Mouse (Mus musculus): ENCODE results near the gene Ino80b. TPM values are rescaled to one million over a fixed set of nuclear protein-coding genes. Genes with fewer than 3 reads are reported as not detected.

The Ino80b gene
- polyA plus RNA-seq, 1 experiment from 2014 or later, result 6.3 TPM

- peaks cover 25% of the 10 kb centered on the region for H3K36me3 ChIP-seq
- peaks cover 28% of the 10 kb centered on the region for H3K4me1 ChIP-seq (replicated peaks)
- ATAC-seq (ENCODE audit: low read depth) (peak; percentile 70), DNase-seq (peak; percentile 73)
- no peaks in the 10 kb centered on the region for H3K9me3 ChIP-seq (replicated peaks)
- H3K27ac ChIP-seq, result peak overlapping the region; percentile 85
- peak overlapping the region; percentile 90 for H3K9ac ChIP-seq
- under 1% methylated on average over 74 of the region's 74 CpGs for WGBS (ENCODE audit: insufficient replicate concordance)
- peak overlapping the region; percentile 99 for H3K4me2 ChIP-seq
- H3K4me3 ChIP-seq (replicated peaks), result peak overlapping the region; percentile 81
- peaks cover 11% of the 10 kb centered on the region; the same call in 1 of the 2 replicates for H3K27me3 ChIP-seq
These were observed 23.3 kb downstream of the Ino80b start for GRCm38 (mm10) chr6:83101688-83102556.

DNA sequence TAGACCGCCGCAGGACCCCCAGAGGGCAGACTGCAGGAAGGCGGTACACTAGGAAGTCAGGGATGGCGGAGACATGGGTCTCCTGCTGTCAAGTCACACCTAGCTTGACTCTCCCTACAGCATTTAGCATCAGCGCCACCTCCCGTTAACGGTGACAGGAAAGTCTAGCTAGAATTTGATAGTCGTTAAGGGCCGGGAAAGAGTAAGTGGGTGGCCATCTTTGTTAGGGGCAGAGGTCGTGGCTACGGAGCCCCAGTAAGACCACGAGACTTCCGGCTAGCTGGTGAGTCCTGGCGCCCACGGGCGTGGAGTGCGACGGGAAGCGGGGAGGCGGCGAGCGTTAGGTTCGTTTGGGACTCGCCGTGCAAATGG is 23.9 kb downstream of the Ino80b start, which contains the start of the genes Ccdc142 and Gm42688:
Ccdc142 (plus strand) TSS at position 286 of the 372 bp plus-strand sequence.
Gm42688 (plus strand) TSS at position 302 of the 372 bp plus-strand sequence.
- Histone ChIP-seq H3K27ac (peak within 1 kb of the TSS; percentile 85), H3K4me2 (peak within 1 kb of the TSS; percentile 99), H3K9ac (peak within 1 kb of the TSS; percentile 90), H3K36me3 (peaks cover 21% of the 10 kb centered on the region), H3K27me3 (peaks cover 14% of the 10 kb centered on the region), H3K4me1 (replicated peaks) (peaks cover 27% of the 10 kb centered on the region), H3K4me3 (replicated peaks) (peak within 1 kb of the TSS; percentile 81), H3K9me3 (replicated peaks) (no peaks in the 10 kb centered on the region)
- DNase-seq (peak; percentile 82), ATAC-seq (ENCODE audit: low read depth) (peak; percentile 81)
- 2% methylated on average over 25 of the region's 25 CpGs for WGBS (ENCODE audit: insufficient replicate concordance)

DNA sequence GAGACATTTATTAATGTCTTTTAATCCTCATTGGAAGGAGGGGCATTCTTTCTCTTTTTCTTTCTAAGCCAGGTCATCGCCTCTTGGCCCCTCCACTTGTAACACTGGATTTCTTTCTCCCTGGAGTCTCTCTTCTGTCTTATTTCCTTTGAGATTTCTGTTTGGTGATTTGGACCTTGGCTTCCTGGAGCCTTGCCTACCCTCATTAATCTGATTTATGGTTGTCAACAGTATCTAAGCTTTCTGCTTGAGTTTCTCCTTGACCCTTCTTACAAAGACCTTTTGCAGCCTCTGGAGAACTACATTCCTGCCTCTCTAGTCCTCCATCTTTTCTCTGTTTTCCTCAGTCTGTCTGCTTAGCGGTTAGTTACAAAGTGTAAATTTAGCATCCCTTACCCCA is 26.8 kb downstream of the Ino80b start:
- H3K4me2 ChIP-seq, result no peak overlapping the region
- H3K9me3 ChIP-seq (replicated peaks), result peaks cover 3% of the 10 kb centered on the region; the same call in 1 of the 2 replicates
- H3K27ac ChIP-seq, result no peak overlapping the region
- no peak overlapping the region for H3K4me3 ChIP-seq (replicated peaks)
- 0 out of 2 replicates have a peak, but pooled peaks cover under 1% of the 10 kb centered on the region for H3K36me3 ChIP-seq
- ATAC-seq (ENCODE audit: low read depth), result no peak
- peaks cover 27% of the 10 kb centered on the region for H3K27me3 ChIP-seq
- H3K9ac ChIP-seq, result no peak overlapping the region
- peaks cover 25% of the 10 kb centered on the region for H3K4me1 ChIP-seq (replicated peaks)
- DNase-seq, result no peak
- 73% methylated on average over 2 of the region's 2 CpGs for WGBS (ENCODE audit: insufficient replicate concordance)

GRCm38 (mm10) chr6:83095968-83096367 is 29.3 kb downstream of the Ino80b start:
- ATAC-seq (ENCODE audit: low read depth), result no peak
- WGBS (ENCODE audit: insufficient replicate concordance), result 39% methylated on average over 6 of the region's 6 CpGs
- Histone ChIP-seq H3K4me2 (no peak overlapping the region), H3K4me1 (replicated peaks) (peaks cover 4% of the 10 kb centered on the region), H3K36me3 (no peaks in the 10 kb centered on the region), H3K27ac (no peak overlapping the region), H3K9me3 (replicated peaks) (peaks cover 3% of the 10 kb centered on the region; the same call in 1 of the 2 replicates), H3K9ac (no peak overlapping the region), H3K4me3 (replicated peaks) (no peak overlapping the region), H3K27me3 (peaks cover 43% of the 10 kb centered on the region)
- DNase-seq, result no peak

GRCm38 (mm10) chr6:83092416-83093127 is 32.7 kb downstream of the Ino80b start:
- peaks cover 3% of the 10 kb centered on the region; the same call in 1 of the 2 replicates for H3K9me3 ChIP-seq (replicated peaks)
- no peak overlapping the region for H3K27ac ChIP-seq
- no peak for ATAC-seq (ENCODE audit: low read depth)
- 18% methylated on average over 6 of the region's 6 CpGs for WGBS (ENCODE audit: insufficient replicate concordance)
- no peaks in the 10 kb centered on the region for H3K36me3 ChIP-seq
- H3K4me2 ChIP-seq, result no peak overlapping the region
- no peak overlapping the region for H3K4me3 ChIP-seq (replicated peaks)
- no peak for DNase-seq
- H3K9ac ChIP-seq, result no peak overlapping the region
- H3K4me1 ChIP-seq (replicated peaks), result peaks cover 3% of the 10 kb centered on the region; the same call in 1 of the 2 replicates
- H3K27me3 ChIP-seq, result peaks cover 68% of the 10 kb centered on the region

DNA sequence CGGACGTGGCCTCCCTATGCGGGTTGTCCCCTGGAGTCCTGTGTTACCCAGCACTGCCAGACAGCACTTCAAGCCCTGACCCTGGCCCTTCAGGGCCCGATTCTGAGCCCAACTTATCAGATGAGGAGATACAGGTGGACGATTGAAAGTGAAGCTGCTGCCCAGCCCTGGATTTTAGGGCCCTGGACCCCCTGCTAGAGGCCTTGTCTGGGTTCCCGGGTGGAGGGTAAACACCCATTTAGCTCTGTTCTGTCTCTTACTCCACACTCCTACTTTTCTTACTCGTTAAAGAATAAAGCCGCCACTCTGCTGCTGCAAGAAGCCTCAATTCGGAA is 37.3 kb downstream of the Ino80b start:
- WGBS (ENCODE audit: insufficient replicate concordance), result 15% methylated on average over 9 of the region's 9 CpGs
- DNase-seq (no peak), ATAC-seq (ENCODE audit: low read depth) (no peak)
- Histone ChIP-seq H3K27ac (no peak overlapping the region), H3K36me3 (no peaks in the 10 kb centered on the region), H3K4me3 (replicated peaks) (peak overlapping the region; percentile 33), H3K4me2 (peak overlapping the region; percentile 51), H3K9ac (0 out of 2 replicates have a peak overlapping the region, but pooled peaks have one; percentile 13), H3K9me3 (replicated peaks) (no peaks in the 10 kb centered on the region), H3K4me1 (replicated peaks) (peaks cover 15% of the 10 kb centered on the region), H3K27me3 (peaks cover 93% of the 10 kb centered on the region)

GRCm38 (mm10) chr6:83087205-83087925 is 37.9 kb downstream of the Ino80b start:
- no peaks in the 10 kb centered on the region for H3K9me3 ChIP-seq (replicated peaks)

GRCm38 (mm10) chr6:83086121-83087035 is 38.9 kb downstream of the Ino80b start, which contains the start of gene Lbx2:
TSS of gene Lbx2 (plus strand) at chr6:83086367.
- Histone ChIP-seq H3K4me1 (replicated peaks) (peaks cover 15% of the 10 kb centered on the region), H3K4me3 (replicated peaks) (peak within 1 kb of the TSS; percentile 34; the same call in 1 of the 2 replicates), H3K9ac (no peak within 1 kb of the TSS), H3K27me3 (peaks cover 91% of the 10 kb centered on the region), H3K9me3 (replicated peaks) (no peaks in the 10 kb centered on the region), H3K4me2 (peak within 1 kb of the TSS; percentile 51), H3K27ac (no peak within 1 kb of the TSS), H3K36me3 (peaks cover 8% of the 10 kb centered on the region)
- WGBS (ENCODE audit: insufficient replicate concordance), result 2% methylated on average over 39 of the region's 42 CpGs
- DNase-seq, result no peak
- ATAC-seq (ENCODE audit: low read depth), result no peak

More at GRCm38 (mm10) chr6:83087205-83087925, 37.9 kb downstream of the Ino80b start:
- H3K36me3 ChIP-seq, result peaks cover under 1% of the 10 kb centered on the region; the same call in 1 of the 2 replicates
- peaks cover 93% of the 10 kb centered on the region for H3K27me3 ChIP-seq
- peak overlapping the region; percentile 51 for H3K4me2 ChIP-seq
- no peak for ATAC-seq (ENCODE audit: low read depth)
- H3K9ac ChIP-seq, result peak overlapping the region; percentile 13; the same call in 1 of the 2 replicates
- WGBS (ENCODE audit: insufficient replicate concordance), result 4% methylated on average over 47 of the region's 47 CpGs
- peaks cover 15% of the 10 kb centered on the region for H3K4me1 ChIP-seq (replicated peaks)
- no peak for DNase-seq
- H3K27ac ChIP-seq, result no peak overlapping the region
- peak overlapping the region; percentile 33 for H3K4me3 ChIP-seq (replicated peaks)

DNA sequence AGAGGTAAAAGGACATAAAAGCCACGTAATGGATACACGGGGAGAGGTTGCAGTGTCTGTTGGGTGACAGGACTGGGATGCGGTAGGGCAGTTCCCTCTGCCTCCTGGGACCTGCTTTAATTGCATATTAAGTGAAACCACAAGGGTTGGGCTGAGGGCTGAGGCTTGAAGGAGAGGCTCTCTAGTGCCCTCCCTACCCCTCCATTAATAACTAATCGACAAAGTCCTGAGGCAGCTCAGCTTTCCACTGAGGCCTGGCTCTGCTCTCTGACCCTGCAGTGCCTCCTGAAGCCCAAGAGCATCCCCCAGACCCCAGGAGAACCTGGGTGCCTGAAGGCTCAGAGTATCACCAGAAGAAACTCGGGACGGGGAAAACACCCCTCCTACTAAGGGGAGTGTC is 40.8 kb downstream of the Ino80b start:
- no peak overlapping the region for H3K4me3 ChIP-seq (replicated peaks)
- no peak for DNase-seq
- peaks cover 75% of the 10 kb centered on the region for H3K27me3 ChIP-seq
- no peak overlapping the region for H3K4me2 ChIP-seq
- peaks cover 29% of the 10 kb centered on the region for H3K4me1 ChIP-seq (replicated peaks)
- no peak overlapping the region for H3K9ac ChIP-seq
- WGBS (ENCODE audit: insufficient replicate concordance), result 17% methylated on average over 6 of the region's 6 CpGs
- H3K9me3 ChIP-seq (replicated peaks), result no peaks in the 10 kb centered on the region
- peaks cover 19% of the 10 kb centered on the region for H3K36me3 ChIP-seq
- H3K27ac ChIP-seq, result no peak overlapping the region
- no peak for ATAC-seq (ENCODE audit: low read depth)

- no peak overlapping the region for H3K27ac ChIP-seq
- 31% methylated on average over 5 of the region's 5 CpGs for WGBS (ENCODE audit: insufficient replicate concordance)
- peaks cover 37% of the 10 kb centered on the region for H3K4me1 ChIP-seq (replicated peaks)
- H3K9ac ChIP-seq, result no peak overlapping the region
- H3K4me2 ChIP-seq, result no peak overlapping the region
- no peak overlapping the region for H3K4me3 ChIP-seq (replicated peaks)
- no peak for DNase-seq
- ATAC-seq (ENCODE audit: low read depth), result no peak
- H3K36me3 ChIP-seq, result peaks cover 19% of the 10 kb centered on the region
- H3K27me3 ChIP-seq, result peaks cover 66% of the 10 kb centered on the region
- no peaks in the 10 kb centered on the region for H3K9me3 ChIP-seq (replicated peaks)
These were observed 41.7 kb downstream of the Ino80b start for GRCm38 (mm10) chr6:83083497-83083896.

Data from liver, embryonic 13.5 days (tissue).